Mouse (Mus musculus) embryonic facial prominence, embryonic 12.5 days (tissue): Measurements from ENCODE around the gene H2-T22. TPM values are rescaled to one million over a fixed set of nuclear protein-coding genes. Genes with fewer than 3 reads are reported as not detected.
"Not testable (repeated sequence)": the region's sequence is repeated elsewhere in the genome, so short reads cannot be mapped to it uniquely, and the experiment has no call there.

Source experiments
- ATAC-seq: fragments of 200-750 bp; cut with Nextera tagmentation; 2 replicates; pipeline ENCODE4 v1.8.0; 2017; ENCODE audit not compliant: insufficient number of reproducible peaks, insufficient read depth, low FRiP score, low TSS enrichment
- H3K27ac ChIP-seq: fragments of 300-500 bp; sonication (generic); 2 replicates; pipeline ENCODE4 v1.5.1; 2016; ENCODE audit warnings: mild to moderate bottlenecking
- H3K27me3 ChIP-seq: fragments of 300-500 bp; sonication (generic); 2 replicates; pipeline ENCODE4 v1.6.1; 2016; ENCODE audit warnings: mild to moderate bottlenecking, moderate library complexity
- H3K36me3 ChIP-seq: fragments of 300-500 bp; sonication (generic); 2 replicates; pipeline ENCODE4 v1.6.1; 2016; ENCODE audit warnings: mild to moderate bottlenecking
- H3K4me1 ChIP-seq: fragments of 300-500 bp; sonication (generic); 2 replicates; pipeline ENCODE4 v1.6.1; 2016
- H3K4me2 ChIP-seq: fragments of 300-500 bp; sonication (generic); replicated peaks from 2 replicates; pipeline ENCODE4 v1.6.1; 2016; ENCODE audit warnings: mild to moderate bottlenecking, moderate library complexity
- H3K4me3 ChIP-seq: fragments of 300-500 bp; sonication (generic); 2 replicates; pipeline ENCODE4 v1.5.1; 2016; ENCODE audit warnings: mild to moderate bottlenecking
- H3K9ac ChIP-seq: fragments of 300-500 bp; sonication (generic); 2 replicates; pipeline ENCODE4 v1.6.1; 2016; ENCODE audit warnings: mild to moderate bottlenecking, moderate library complexity
- H3K9me3 ChIP-seq: fragments of 300-500 bp; sonication (generic); 2 replicates; pipeline ENCODE4 v1.6.1; 2016; ENCODE audit warnings: mild to moderate bottlenecking, moderate library complexity
- WGBS: fragments of 180-500 bp; shearing (Covaris S2); methylation state at CpG from one replicate; pipeline ENCODE4 v1.1.7; 2016; 5-methylcytosine and 5-hydroxymethylcytosine counted together
- polyA plus RNA-seq: library from polyadenylated mRNA; unstranded; fragments of >200 nt; fragmentation: Nextera tagmentation; extraction: Ambion mirVana; gene quantifications from 2 replicates; pipeline ENCODE4 v1.2.1, GENCODE M21; 2016

H2-T22 gene
- 16.3 and 17.2 TPM in 2 replicates for polyA plus RNA-seq

DNA sequence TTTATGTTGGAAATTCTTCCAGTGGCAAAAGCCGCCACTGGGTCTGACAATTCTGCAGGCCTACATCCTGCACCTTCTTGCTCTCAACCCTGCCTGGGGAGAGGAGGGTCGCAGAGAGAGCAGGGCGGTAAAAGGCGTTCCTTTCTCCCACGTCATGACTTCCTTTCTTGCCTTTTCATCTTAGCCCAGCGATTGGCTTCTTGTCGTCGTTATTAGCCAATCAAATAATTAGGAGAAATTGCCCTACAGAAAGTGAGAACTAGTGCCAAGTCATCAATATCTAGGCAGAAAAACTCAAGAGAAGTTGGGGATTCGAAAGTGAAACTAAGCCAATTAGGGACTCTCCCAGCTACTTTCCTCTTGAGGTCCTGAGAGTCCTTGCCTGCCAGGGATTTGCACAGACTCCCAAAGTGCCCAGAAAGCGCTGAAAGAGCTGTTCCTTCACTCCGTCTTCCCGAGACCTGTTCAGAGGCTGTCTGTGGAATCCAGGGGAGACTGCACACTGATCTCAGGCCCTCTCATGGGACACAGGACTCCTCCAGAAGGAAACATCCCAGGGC is at the start of gene H2-T22, which contains the start of gene Gm6034:
H2-T22 (minus strand) TSS at position 138 of the 560 bp plus-strand sequence.
Gm6034 (plus strand) TSS at position 352 of the 560 bp plus-strand sequence.
- peak; percentile 95 for ATAC-seq
- not testable (repeated sequence) for H3K36me3 ChIP-seq, H3K9me3 ChIP-seq, H3K27ac ChIP-seq, H3K4me1 ChIP-seq, H3K27me3 ChIP-seq
- 2% methylated on average over 12 of the region's 12 CpGs for WGBS
- H3K9ac ChIP-seq = peak within 1 kb of the TSS; percentile 60
- H3K4me2 ChIP-seq = peak within 1 kb of the TSS; percentile 73
- peak within 1 kb of the TSS; percentile 39 for H3K4me3 ChIP-seq

DNA sequence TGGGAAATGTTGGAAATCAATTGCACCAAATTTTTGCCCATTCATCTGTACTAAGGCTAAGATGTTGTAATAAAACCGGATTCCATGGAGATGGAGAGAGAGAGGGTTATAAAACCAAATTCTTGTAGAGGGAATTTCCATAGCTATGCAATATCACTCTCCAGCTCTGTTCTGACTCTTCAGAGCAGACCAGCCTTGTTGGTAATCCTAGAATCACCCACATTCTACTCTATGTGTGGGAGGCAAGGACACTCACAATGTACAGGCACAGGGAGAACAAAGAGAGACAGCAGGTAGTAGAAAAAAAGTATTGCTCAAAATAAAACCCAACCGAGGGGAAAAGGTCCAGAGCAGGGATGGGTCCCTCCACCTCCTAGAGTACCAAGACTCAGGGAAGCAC is 49.4 kb upstream of the H2-T22 start:
- not testable (repeated sequence) for H3K4me3 ChIP-seq

GRCm38 (mm10) chr17:36085976-36086375 is 43.4 kb upstream of the H2-T22 start:
- H3K4me1 ChIP-seq, H3K27ac ChIP-seq, H3K4me3 ChIP-seq, ATAC-seq, H3K9me3 ChIP-seq, H3K4me2 ChIP-seq, H3K36me3 ChIP-seq, H3K9ac ChIP-seq: not testable (repeated sequence)
- H3K27me3 ChIP-seq = peaks cover 31% of the 10 kb centered on the region
- WGBS = 60% methylated on average over 1 of the region's 1 CpGs

More for the DNA sequence above, 49.4 kb upstream of the H2-T22 start:
- H3K27me3 ChIP-seq, H3K9ac ChIP-seq, H3K4me1 ChIP-seq, H3K36me3 ChIP-seq, H3K27ac ChIP-seq, ATAC-seq, H3K9me3 ChIP-seq, H3K4me2 ChIP-seq: not testable (repeated sequence)
- WGBS = no CpG with 5 or more reads among the region's 2 CpGs

- H3K9ac ChIP-seq = peak overlapping the region; percentile 17
- H3K9me3 ChIP-seq = no peaks in the 10 kb centered on the region
- H3K27ac ChIP-seq = no peak overlapping the region
- H3K36me3 ChIP-seq = no peaks in the 10 kb centered on the region
- H3K4me2 ChIP-seq = peak overlapping the region; percentile 95
- peaks cover 31% of the 10 kb centered on the region for H3K27me3 ChIP-seq
- peaks cover 6% of the 10 kb centered on the region; the same call in 1 of the 2 replicates for H3K4me1 ChIP-seq
- WGBS = 1% methylated on average over 41 of the region's 42 CpGs
- ATAC-seq = peak; percentile 47; the same call in 1 of the 2 replicates
- H3K4me3 ChIP-seq = peak overlapping the region; percentile 45
Observed at GRCm38 (mm10) chr17:36083870-36084451, 41.4 kb upstream of the H2-T22 start.

DNA sequence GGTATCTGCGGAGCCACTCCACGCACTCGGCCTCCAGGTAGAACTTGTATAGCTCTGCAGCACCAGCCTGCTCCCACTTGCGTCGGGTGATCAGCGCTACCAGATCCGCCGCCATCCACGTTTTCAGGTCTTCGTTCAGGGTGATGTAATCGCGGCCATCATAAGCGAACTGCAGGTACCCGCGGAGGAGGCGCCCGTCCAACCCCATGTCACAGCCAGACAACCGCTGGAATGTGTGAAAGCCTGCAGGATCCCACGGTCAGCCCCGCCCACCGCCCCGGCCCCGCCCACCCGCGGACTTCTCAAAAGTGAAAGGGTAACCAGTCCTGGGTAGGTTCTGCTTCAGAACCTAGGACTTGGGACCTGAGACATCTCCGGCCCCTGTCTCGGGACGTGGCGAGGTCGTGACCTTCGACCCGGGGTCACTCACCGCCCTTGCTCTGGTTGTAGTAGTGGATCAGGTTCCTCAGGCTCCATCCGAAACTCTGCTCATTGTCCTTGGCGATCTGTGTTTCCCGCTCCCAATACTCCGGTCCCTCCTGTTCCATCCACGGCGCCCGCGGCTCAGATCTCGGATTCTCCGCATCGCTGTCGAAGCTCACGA is 40.8 kb upstream of the H2-T22 start:
- under 1% methylated on average over 45 of the region's 46 CpGs for WGBS
- Histone ChIP-seq H3K9ac (peak overlapping the region; percentile 17), H3K9me3 (no peaks in the 10 kb centered on the region), H3K27me3 (peaks cover 31% of the 10 kb centered on the region), H3K4me2 (peak overlapping the region; percentile 95), H3K4me3 (peak overlapping the region; percentile 45), H3K4me1 (peaks cover 6% of the 10 kb centered on the region; the same call in 1 of the 2 replicates), H3K27ac (no peak overlapping the region), H3K36me3 (no peaks in the 10 kb centered on the region)
- peak; percentile 52; the same call in 1 of the 2 replicates for ATAC-seq

DNA sequence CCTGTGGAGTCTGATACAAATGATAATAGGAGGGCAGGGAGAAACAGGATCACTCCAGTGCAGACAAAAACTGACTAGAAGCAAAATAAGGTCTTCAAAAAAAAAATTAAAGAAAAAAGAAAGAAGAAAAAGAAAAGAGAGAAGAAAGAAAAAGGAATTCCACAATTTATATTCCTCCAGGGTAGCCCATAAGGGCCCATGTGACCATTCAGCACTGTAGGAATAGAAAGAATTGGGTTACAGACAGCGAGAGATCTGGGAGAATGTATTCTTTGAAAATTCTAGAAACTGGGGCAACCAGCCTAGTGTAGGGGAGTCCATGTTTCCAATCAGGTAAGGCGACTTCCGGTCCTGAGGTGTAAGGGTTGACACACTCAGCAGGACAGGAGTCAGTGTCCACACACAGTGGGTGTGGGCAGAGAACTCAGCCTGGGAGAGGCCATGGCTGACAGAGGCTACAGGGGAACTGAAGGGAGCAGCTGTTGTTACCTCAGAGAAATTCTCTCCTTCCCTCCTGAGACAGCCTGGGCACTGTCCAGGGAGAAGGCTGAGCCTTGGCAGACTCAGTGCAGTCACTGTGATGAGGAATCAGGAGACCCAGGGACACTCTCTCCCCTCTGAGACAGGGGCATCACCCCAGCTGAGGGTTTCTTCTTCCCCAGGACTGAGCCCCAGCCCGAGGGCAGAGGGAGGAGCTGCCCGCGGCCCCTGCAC is 40.1 kb upstream of the H2-T22 start:
- Histone ChIP-seq H3K27me3 (peaks cover 31% of the 10 kb centered on the region), H3K4me3 (peak overlapping the region; percentile 45), H3K4me2 (peak overlapping the region; percentile 95)
- H3K9ac ChIP-seq, ATAC-seq, H3K27ac ChIP-seq, H3K36me3 ChIP-seq, H3K4me1 ChIP-seq, H3K9me3 ChIP-seq: not testable (repeated sequence)
- 22% methylated on average over 6 of the region's 6 CpGs for WGBS

GRCm38 (mm10) chr17:36081901-36082300 is 39.4 kb upstream of the H2-T22 start:
- peaks cover 31% of the 10 kb centered on the region for H3K27me3 ChIP-seq
- ATAC-seq, H3K36me3 ChIP-seq, H3K4me3 ChIP-seq, H3K4me2 ChIP-seq, H3K9me3 ChIP-seq, H3K27ac ChIP-seq, H3K9ac ChIP-seq, H3K4me1 ChIP-seq: not testable (repeated sequence)

DNA sequence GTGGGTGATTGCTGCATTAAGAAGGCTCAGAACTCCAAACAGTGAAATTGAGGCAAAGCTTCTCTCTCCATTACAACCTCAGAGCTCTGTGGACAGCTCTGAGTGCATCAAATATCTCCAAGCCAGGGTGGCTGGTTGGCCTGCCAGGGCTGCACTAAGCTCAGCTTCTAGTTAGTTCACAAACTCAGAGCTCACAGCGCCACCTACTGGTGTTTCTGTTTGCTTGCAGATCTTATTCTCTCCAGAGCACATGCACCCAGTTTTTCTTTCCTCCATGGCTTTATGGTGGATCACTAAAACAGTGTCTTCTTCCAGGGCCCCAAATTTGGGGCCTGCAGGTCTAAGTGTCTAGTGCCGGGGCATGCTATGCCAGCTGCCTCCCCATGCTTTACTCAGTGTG is 18.3 kb upstream of the H2-T22 start:
- 27% methylated on average over 2 of the region's 2 CpGs for WGBS
- ATAC-seq = no peak
- no peak overlapping the region for H3K9ac ChIP-seq
- H3K9me3 ChIP-seq = no peaks in the 10 kb centered on the region
- H3K4me2 ChIP-seq = no peak overlapping the region
- no peak overlapping the region for H3K4me3 ChIP-seq
- no peak overlapping the region for H3K27ac ChIP-seq
- no peaks in the 10 kb centered on the region for H3K4me1 ChIP-seq
- no peaks in the 10 kb centered on the region for H3K27me3 ChIP-seq
- H3K36me3 ChIP-seq = no peaks in the 10 kb centered on the region

- not testable (repeated sequence) for ATAC-seq, H3K9ac ChIP-seq, H3K27me3 ChIP-seq, H3K4me2 ChIP-seq, H3K9me3 ChIP-seq, H3K36me3 ChIP-seq, H3K27ac ChIP-seq, H3K4me3 ChIP-seq, H3K4me1 ChIP-seq
- WGBS = 63% methylated on average over 1 of the region's 1 CpGs
Observed at GRCm38 (mm10) chr17:36058362-36058761, 15.8 kb upstream of the H2-T22 start, which contains the start of gene Gm11127. TSS of gene Gm11127 (minus strand) at chr17:36058371.

- not testable (repeated sequence) for H3K27me3 ChIP-seq, H3K4me2 ChIP-seq, ATAC-seq, H3K9me3 ChIP-seq, H3K27ac ChIP-seq, H3K4me1 ChIP-seq, H3K4me3 ChIP-seq, H3K9ac ChIP-seq, H3K36me3 ChIP-seq
- WGBS = 87% methylated on average over 25 of the region's 25 CpGs
Observed at GRCm38 (mm10) chr17:36057927-36058326, 15.4 kb upstream of the H2-T22 start.

- Histone ChIP-seq H3K36me3 (no peaks in the 10 kb centered on the region), H3K4me1 (peaks cover 3% of the 10 kb centered on the region; the same call in 1 of the 2 replicates), H3K4me2 (peak overlapping the region; percentile 73), H3K27ac (no peak overlapping the region), H3K9me3 (no peaks in the 10 kb centered on the region), H3K27me3 (0 out of 2 replicates have a peak, but pooled peaks cover 3% of the 10 kb centered on the region), H3K9ac (0 out of 2 replicates have a peak overlapping the region, but pooled peaks have one; percentile 28), H3K4me3 (peak overlapping the region; percentile 39)
- WGBS = 80% methylated on average over 3 of the region's 3 CpGs
- ATAC-seq = no peak
Observed at GRCm38 (mm10) chr17:36043286-36043685, 739 bp upstream of the H2-T22 start.
